Mouse (Mus musculus): ENCODE data around the gene Mllt6.

Gene Mllt6

DNA sequence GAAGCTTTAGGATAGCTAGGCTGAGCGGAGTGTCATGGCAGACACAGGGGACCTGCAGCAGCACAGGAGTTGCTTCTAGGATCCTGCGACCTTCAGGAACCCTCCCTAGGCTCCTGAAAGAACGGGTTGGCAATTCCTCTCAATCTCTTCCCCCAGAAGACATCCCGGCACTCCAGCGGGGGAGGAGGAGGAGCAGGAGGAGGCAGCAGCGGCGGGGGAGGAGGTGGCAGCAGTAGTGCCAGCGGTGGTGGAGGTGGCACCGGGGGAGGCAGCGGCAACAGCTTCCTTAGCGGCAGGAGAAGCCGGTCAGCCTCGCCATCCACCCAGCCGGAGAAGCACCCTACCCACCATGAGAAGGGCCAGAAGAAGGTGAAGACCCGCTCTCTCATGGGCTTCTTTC lies 6.1 kb downstream of the Mllt6 start:
- no peak for DNase-seq (ENCODE audit: low spot score)

GRCm38 (mm10) chr11:97669829-97670228 lies 6.6 kb downstream of the Mllt6 start:
- DNase-seq (ENCODE audit: low spot score): peak; percentile 32

GRCm38 (mm10) chr11:97670234-97671176 lies 7.3 kb downstream of the Mllt6 start:
- DNase-seq (ENCODE audit: low spot score): no peak

GRCm38 (mm10) chr11:97671177-97671527 lies 7.9 kb downstream of the Mllt6 start:
- DNase-seq (ENCODE audit: low spot score): no peak

- DNase-seq (ENCODE audit: low spot score): no peak
Observed at GRCm38 (mm10) chr11:97673148-97673547, 9.9 kb downstream of the Mllt6 start.

- DNase-seq (ENCODE audit: low spot score): no peak
Observed at GRCm38 (mm10) chr11:97676050-97676754, 13.0 kb downstream of the Mllt6 start.

DNA sequence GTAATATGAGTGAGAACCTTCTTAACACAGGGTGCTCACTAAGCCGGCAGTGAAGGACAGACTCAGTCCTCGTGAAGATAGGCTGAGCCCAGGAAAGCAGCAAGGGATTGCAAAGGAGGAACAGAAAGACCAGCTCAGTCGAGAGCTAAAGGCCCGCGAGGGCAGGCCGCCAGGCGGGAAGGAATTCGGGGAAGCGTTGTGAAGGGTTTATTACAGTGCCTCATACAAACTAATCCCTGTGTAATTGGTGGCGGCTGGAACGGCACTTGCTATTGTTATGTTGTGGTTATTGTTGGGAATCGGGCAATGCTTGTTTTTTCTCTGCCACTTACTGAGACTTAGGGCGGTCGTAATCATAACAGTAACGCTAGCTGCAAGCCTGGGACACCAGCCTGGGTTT lies 14.2 kb downstream of the Mllt6 start:
- no peak for DNase-seq (ENCODE audit: low spot score)

- no peak for DNase-seq (ENCODE audit: low spot score)
Observed at GRCm38 (mm10) chr11:97677842-97678241, 14.6 kb downstream of the Mllt6 start.

DNA sequence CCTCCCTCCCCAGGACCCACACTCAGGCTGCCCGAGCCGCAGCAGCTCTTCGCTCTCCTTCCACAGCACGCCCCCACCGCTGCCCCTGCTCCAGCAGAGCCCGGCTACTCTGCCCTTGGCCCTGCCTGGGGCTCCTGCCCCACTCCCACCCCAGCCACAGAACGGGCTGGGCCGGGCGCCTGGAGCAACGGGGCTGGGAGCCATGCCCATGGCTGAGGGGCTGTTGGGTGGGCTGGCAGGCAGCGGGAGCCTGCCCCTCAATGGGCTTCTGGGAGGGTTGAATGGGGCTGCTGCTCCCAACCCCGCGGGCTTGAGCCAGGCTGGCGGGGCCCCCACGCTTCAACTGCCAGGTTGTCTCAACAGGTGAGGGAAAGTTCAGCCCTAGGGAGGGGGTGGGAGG lies 15.1 kb downstream of the Mllt6 start:
- DNase-seq (ENCODE audit: low spot score): no peak

- no peak for DNase-seq (ENCODE audit: low spot score)
Observed at GRCm38 (mm10) chr11:97680430-97680829, 17.2 kb downstream of the Mllt6 start.

DNA sequence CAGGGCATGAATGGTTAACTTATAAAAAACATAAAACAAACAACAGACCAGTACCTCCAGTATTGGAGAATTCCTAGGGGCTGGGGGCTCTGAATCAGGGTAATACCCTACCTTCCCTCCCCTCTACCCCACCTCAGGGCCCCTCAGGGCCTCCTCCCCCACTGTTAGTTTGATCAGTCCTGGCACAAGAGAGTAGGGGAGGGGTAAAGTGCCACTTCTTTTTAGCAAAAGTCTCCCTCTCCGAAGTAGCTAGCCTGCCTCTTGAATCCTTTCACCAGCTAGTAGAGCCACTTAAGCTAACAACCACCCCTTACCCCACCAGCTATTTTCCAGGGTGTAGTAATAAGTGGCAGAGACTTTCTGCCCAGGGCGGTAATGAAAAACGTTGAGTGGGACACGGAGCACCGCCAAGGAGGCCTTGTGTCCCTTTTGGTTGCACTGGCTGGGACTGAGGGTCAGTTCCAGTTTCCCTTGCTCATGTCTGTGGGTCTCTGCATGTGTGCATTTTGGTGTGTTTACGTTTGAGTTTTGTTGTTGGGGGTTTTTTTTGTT lies 19.4 kb downstream of the Mllt6 start:
- no peak for DNase-seq (ENCODE audit: low spot score)

- DNase-seq (ENCODE audit: low spot score): no peak
Observed at GRCm38 (mm10) chr11:97684063-97684680, 21.0 kb downstream of the Mllt6 start.

DNA sequence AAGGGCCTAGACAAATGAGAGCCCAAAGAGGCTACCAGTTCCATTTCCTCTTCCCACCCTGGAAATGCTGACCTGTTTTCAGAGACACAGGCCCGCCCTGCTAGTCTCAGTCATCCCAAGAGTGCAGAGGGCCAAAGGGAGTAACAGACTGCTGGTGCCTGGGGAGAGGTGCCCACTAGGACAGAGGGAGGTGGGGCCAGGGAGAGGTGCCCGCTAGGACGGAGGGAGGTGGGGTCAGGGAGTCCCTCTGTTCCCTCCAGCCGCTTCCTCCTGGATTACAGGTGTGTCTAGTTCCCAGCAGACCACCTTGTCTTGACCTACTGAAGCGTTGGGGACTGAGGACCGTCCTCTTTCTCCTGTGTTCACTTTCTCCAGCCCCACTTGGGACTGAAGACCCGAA lies 21.6 kb downstream of the Mllt6 start:
- DNase-seq (ENCODE audit: low spot score): no peak

- DNase-seq (ENCODE audit: low spot score): peak; percentile 95
Observed at GRCm38 (mm10) chr11:97685613-97686321, 22.6 kb downstream of the Mllt6 start, which contains the start of gene Cisd3. Gene Cisd3, plus strand, starts transcription at chr11:97685826.

- no peak for DNase-seq (ENCODE audit: low spot score)
Observed at GRCm38 (mm10) chr11:97686322-97686908, 23.2 kb downstream of the Mllt6 start.

DNA sequence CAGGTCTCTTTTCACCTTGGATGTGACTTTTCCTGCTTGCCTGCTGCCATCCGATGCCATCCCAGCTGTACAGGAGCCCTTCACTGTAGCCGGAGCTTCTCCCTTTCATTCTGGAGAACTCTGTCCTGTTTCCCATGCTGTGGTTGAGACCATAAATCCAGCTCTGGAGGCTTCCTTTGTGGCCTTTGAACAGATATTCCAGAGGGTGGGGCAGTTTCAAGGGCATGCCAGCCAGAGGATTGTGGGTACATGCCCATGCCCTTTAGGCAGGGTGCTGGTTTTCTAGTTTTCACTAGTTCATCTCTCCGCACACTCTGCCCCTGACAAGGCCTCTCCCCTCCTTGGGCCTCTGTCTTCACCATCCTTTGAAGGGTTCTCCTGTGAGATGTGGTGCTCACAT lies 23.8 kb downstream of the Mllt6 start:
- no peak for DNase-seq (ENCODE audit: low spot score)

- no peak for DNase-seq (ENCODE audit: low spot score)
Observed at GRCm38 (mm10) chr11:97689861-97690260, 26.6 kb downstream of the Mllt6 start.

- no peak for DNase-seq (ENCODE audit: low spot score)
Observed at GRCm38 (mm10) chr11:97694435-97694834, 31.2 kb downstream of the Mllt6 start.

GRCm38 (mm10) chr11:97694921-97695711 lies 31.9 kb downstream of the Mllt6 start:
- DNase-seq (ENCODE audit: low spot score): no peak

GRCm38 (mm10) chr11:97695712-97696401 lies 32.6 kb downstream of the Mllt6 start:
- no peak for DNase-seq (ENCODE audit: low spot score)

Data from urinary bladder, postnatal 14 days (tissue).